Mouse (Mus musculus): ENCODE data around the gene Carns1. TPM values are rescaled to one million over a fixed set of nuclear protein-coding genes. Genes with fewer than 3 reads are reported as not detected.

Gene Carns1
- total RNA-seq, 2 experiments from 2014 or later = 36.1 to 43.3 TPM

DNA sequence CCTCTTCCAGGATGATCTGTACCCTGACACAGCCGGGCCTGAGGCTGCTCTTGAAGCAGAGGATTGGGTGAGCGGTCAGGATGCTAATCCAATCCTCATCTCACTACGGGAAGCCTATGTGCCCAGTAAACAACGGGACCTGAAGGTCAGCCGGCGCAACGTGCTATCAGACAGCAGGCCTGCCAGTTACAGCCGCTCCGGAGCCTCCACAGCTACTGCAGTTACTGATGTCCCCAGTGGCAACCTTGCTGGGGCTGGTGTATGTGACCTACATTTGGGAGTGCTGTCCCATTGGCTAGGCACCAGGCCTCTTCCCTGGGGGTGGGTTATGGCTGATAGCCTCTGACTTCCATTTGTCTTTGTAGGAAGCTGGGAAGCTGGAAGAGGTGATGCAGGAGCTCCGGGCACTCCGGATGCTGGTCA, 22.0 kb downstream of the Carns1 start, which contains the start of gene Ptprcap:
Gene Ptprcap (plus strand): TSS at position 373 of the 423 bp plus-strand sequence.
- DNase-seq = peak in 1 of 2 experiments; percentile 57
- intact Hi-C loops (cut with DNase I) = no loop called here

DNA sequence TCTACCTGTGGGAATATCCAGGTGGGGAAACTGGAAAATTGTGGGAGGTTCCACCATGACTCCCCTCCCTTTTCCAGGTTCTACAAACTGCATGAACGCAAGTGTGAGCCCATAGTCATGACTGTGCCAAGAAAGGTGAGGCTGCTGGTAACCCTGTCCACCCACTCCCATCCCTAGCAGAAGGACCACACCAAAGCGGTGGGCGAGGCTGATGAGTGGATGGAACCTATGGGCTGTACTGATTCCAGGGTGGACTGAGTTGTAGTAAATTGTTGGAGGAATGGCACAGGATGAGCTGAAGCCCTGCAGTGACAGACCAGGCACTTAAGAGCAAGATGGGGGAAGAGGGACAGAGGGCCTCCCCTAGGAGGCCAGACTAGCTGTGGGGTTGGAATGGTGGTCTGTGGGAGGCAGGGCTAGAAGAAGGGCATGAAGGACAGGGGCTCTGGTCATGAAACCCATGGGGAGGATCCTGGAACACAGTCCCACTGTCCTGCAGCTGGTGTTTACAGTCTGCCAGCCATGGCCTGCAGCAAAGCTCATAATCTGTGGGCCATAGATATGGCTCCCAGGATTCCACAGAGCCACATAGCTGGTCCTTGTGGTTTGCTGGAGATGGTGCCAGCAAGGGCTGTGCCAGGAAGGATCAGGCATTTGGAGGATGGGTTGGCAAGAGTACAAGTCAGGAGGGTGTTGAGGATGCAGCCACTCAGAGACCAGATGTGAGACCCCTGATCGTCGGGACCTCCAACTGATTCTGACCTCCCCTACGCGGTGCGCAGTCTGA, 22.6 kb downstream of the Carns1 start:
- intact Hi-C loops (cut with DNase I) = no loop called here
- DNase-seq = no peak

- intact Hi-C loops (cut with DNase I) = no loop called here
- DNase-seq = no peak
These were observed 23.4 kb downstream of the Carns1 start for GRCm38 (mm10) chr19:4151898-4152297.

- intact Hi-C loops (cut with DNase I) = no loop called here
- no peak for DNase-seq
These were observed 23.8 kb downstream of the Carns1 start for GRCm38 (mm10) chr19:4151488-4151860.

DNA sequence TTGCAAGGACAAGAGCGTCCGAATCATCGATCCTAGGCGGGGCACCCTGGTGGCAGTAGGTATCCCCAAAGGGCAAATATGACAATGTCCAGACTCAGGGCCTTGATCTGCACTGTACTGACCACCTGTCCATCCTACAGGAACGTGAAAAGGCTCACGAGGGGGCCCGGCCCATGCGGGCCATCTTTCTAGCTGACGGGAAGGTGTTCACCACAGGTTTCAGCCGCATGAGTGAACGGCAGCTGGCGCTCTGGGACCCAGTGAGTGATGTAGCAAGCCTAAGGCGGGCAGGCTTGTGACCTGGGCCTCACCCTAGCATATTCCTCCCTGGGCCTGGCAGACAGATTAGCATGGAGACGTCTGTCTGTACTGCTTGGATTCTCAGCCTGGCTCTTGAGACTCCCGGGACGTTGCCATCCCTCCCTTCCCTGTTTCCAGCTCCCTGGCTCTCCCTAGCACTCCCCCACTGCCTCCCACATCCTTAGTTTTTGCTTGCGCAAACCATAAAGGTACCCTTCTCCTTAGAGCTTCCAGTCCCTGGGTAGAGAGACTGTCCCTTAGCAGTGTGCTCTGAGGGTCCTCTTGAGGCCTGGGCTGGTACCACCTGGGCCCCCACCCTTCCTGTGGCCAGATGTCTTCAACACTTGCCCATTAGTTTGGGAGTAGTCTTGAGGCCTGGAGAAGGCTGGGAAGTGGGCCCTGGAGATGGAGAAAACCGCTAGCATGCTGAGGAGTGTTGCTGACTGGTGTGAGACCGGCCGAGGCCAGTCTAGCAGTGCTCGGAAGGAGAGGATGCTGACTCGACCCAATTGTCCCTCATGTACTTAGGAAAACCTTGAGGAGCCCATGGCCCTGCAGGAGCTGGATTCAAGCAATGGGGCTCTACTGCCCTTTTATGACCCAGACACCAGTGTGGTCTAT, 24.5 kb downstream of the Carns1 start:
- no peak for DNase-seq
- intact Hi-C loops (cut with DNase I) = no loop called here

DNA sequence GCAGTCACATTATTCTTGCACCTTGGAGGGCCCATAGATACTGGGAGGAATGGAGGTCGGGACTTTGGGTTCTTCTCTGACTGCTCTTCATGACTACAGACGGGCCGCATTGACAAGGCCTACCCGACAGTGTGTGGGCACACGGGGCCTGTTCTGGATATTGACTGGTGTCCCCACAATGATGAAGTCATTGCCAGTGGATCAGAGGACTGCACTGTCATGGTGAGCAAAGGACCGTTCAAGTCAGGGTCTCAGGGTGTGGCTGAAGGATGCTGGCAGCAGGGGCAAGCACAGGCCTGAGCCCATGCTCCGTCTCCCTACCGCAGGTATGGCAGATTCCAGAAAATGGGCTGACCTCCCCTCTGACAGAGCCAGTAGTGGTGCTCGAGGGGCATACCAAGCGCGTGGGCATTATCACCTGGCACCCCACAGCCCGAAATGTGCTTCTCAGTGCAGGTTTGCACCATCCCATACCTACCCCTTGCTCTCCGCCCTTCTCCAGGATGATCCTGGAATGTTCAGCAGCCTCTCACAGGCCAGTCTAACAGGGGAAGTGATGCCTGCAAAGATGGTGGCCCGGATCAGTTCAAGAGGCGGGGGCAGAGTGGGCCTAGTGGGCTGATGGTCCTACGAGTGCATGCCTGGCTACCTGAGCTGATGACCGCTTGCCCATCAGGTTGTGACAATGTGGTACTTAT, 25.4 kb downstream of the Carns1 start:
- no peak for DNase-seq
- intact Hi-C loops (cut with DNase I) = loop anchor here (2.0 kb wide), 1 partner anchor 13 kb away; the partner anchor contains the start of gene Rps6kb2

DNA sequence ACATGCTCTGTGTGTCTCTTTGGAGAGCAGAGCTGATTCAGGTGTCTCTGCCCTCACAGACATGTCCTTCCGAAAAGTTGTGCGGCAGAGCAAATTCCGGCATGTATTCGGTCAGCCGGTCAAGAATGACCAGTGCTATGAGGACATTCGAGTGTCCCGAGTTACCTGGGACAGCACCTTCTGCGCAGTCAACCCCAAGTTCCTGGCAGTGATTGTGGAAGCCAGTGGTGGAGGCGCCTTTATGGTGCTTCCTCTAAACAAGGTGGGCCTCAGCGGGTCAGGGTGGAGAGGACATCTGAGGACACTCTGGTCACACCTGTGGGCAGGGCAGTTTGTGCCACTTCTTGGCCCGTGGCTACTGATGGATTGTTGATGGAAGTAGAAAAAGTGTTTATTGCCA, 26.0 kb downstream of the Carns1 start:
- DNase-seq = no peak
- intact Hi-C loops (cut with DNase I) = loop anchor here (2.0 kb wide), 1 partner anchor 14 kb away; the partner anchor contains the start of gene Rps6kb2

- intact Hi-C loops (cut with DNase I) = loop anchor here (2.0 kb wide), 1 partner anchor 14 kb away; the partner anchor contains the start of gene Rps6kb2
- no peak for DNase-seq
These were observed 26.5 kb downstream of the Carns1 start for GRCm38 (mm10) chr19:4148819-4149218.

DNA sequence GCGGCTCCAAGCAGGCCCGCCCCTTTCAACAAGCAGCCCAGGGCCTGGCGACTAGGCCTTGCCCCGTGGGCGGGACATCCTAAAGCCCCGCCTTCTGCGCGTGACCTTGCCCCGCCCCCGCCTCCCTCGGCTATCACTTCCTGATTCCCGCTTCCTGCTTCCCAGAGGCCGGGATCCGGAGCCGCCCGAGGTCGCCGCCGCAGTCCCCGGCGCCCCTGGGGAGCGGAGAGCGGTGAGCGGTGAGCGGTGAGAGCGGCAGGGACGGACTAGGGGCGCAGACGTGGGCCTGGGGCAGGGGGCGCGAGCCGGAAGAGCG, 26.8 kb downstream of the Carns1 start, which contains the start of gene Coro1b:
Gene Coro1b (plus strand): TSS at position 129 of the 316 bp plus-strand sequence.
- DNase-seq = peak; percentile 99
- intact Hi-C loops (cut with DNase I) = loop anchor here (2.0 kb wide), 1 partner anchor 14 kb away; the partner anchor contains the start of gene Rps6kb2

- DNase-seq = no peak
- intact Hi-C loops (cut with DNase I) = loop anchor here (2.0 kb wide), 1 partner anchor 15 kb away; the partner anchor contains the start of gene Rps6kb2
These were observed 27.3 kb downstream of the Carns1 start for GRCm38 (mm10) chr19:4147782-4148490.

DNA sequence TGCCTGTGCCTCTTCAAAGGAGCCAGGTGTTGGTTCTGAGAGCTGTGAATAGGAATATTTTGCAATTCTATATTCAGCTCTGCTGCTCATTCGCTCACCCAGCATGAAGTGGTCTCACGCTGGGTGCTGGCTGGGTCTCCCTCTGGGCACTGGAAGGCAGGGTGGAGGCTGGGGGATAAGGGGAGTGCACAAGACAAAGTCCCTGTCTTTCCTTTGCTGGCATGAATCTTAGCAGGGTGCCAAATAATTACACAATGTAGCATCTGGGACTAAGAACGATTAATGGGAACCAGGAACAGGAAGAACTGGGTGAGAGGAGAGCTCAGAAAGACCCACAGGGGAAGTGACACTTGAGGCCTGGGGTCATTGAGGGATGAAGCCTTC, 28.3 kb downstream of the Carns1 start:
- intact Hi-C loops (cut with DNase I) = no loop called here
- no peak for DNase-seq

DNA sequence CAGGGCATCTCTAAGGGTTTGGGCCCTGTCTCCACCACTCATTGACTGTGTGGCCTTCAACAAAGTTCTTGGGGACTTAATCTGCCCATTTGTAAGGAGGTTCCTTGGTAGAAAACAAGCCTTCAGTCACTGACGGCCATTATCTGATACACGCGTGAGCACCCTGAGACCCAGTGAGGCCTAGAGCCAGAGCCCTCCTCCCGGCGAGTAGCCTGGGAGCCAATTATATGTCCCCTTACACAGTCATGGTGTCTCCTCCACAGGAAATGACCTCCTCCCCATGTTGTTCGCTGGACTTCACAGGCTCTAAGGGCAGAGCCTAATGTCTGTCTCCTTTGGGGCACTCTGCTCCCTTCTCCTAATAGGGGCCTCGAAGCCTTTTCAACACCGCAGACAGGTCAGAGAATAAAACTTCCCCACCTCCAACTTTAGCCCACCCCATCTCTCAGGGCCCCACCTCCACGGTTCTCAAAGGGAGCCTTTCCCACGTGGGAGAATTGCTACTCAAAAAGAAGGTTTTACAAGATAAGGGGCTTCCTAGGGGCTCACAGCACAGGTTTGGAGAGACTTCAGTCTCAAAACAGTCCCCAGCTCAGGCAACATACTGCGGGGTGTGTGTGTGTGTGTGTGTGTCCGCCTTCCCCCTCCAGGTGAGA, 28.8 kb downstream of the Carns1 start:
- no peak for DNase-seq
- intact Hi-C loops (cut with DNase I) = no loop called here

DNA sequence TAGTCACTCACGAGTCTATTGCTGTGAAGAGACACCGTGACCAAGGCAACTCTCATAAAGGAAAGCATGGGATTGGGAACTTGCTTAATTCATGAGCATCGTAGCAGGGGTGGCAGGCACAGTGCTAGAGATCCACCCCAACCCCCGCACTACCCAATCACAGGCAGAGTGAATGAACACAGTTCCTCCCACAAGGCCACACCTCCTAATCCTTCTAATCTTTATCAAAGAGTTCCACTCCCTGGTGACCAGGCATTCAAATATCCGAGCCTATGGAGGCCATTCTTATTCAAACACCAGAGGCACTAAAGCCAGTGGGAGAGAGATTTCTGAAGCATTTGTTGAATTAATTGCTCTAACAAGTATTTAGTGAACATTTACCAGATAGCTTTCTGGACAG, 29.3 kb downstream of the Carns1 start:
- intact Hi-C loops (cut with DNase I) = no loop called here
- no peak for DNase-seq

DNA sequence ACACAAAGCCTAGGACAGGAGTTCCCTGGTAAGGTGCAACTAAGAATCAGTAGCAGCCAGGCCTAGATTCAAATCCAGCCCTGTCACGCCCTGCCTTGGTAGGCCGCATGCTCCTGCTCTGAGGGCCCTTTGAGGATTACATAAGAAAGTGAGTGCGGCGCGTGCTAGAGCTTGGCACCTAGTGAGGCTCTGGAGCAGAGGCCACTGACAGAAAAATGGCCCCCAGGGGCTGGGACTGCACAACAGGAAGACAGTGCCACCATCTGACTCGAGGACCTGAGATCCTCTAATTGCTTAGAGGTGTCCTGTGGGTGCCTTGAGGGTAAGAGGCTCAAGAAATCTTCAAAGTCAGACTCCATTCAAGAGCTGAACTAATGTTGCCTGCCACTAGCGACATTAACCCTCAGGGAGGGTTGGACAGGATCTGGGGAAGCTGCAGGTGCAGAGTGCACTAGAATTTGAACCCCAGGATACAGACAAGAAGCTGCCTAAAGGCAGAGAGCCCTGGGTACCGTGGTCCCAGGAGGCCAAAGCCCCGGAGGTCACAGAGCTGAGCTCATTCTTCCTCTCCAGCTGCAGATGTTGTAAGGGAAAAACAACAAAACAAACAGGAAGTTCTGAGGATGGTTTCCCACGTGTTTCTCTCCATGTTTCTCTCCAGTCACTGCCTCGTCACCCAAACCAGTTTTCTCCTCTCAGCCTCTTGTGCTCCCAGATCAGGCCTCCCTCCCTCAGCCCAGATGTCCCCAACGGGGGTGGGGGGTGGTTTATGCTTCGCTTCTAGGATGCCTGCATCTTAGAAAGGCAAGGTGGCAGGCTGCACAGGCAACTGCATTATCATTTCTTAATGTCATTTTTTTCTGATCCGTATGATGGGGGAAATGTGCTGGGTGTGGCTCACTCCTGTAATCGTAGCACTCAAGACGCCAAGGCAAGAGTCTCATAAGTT, 30.5 kb downstream of the Carns1 start:
- intact Hi-C loops (cut with DNase I) = no loop called here
- peak in 1 of 2 experiments; percentile 51 for DNase-seq

GRCm38 (mm10) chr19:4143759-4144268, 31.5 kb downstream of the Carns1 start, which contains the start of gene Cabp4:
Cabp4 (minus strand) TSS chr19:4144033.
- intact Hi-C loops (cut with DNase I) = no loop called here
- DNase-seq = no peak

DNA sequence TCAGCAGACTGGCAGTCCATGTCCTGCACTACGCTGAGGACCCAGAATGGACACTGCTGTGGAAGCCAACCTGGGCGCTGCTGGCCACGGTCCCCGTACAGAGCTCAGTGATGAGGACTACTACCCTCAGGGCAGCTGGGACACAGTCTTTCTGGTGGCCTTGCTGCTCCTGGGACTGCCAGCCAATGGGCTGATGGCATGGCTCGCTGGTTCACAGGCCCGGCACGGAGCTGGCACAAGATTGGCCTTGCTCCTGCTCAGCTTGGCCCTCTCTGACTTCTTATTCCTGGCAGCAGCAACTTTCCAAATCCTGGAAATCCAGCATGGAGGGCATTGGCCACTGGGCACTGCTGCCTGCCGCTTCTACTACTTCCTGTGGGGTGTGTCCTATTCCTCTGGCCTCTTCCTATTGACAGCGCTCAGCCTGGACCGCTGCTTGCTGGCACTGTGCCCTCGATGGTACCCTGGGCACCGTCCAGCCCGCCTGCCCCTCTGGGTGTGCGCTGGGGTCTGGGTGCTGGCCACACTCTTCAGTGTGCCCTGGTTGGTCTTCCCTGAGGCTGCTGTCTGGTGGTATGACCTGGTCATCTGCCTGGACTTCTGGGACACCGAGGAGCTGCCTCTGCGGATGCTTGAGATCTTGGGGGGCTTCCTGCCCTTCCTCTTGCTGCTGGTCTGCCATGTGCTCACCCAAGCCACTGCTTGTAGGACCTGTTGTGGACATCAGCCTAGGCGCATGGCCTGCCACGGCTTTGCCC, 32.7 kb downstream of the Carns1 start:
- intact Hi-C loops (cut with DNase I) = no loop called here
- no peak for DNase-seq

DNA sequence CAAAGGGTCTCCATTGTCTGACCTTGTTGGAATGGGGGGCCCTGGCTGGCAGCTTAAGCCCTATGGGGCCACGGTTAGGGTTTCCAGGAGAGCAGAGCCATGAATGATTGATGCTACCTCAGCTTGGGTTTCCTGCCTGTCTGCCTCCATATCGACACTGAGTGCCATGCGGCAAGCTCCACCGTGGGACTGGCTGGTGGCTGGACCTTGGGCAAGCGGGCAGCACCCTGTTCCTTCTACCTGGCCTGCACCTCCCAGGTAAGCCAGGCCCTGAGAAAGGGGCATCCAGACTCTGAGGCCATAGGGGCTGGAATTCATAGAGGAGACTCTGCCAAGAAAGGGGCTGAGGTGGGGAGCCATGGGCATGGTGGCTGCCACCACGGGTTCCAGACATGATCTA, 35.1 kb downstream of the Carns1 start:
- intact Hi-C loops (cut with DNase I) = no loop called here
- DNase-seq = no peak
